In genomic region chr6:136789391-136789971, GRCm38 (mm10) we compare ENCODE assay signal across 14 mouse cellular contexts. TPM values are rescaled to one million over a fixed set of nuclear protein-coding genes. Genes with fewer than 3 reads are reported as not detected.
DNase-seq lines count a peak whose midpoint lies in the region; ATAC-seq and TF ChIP-seq lines count a peak whose summit lies in the region.
"Had no signal": no experiment of that assay in that cellular context is flagged by ENCODE, and none has a peak within 500 bp of the region (broad histone marks: within the 10 kb centered on the region; RNA-seq: fewer than 3 reads in every experiment).

No protein-coding gene starts in this region.

- H3K4me2 ChIP-seq in heart, embryonic 13.5 days = no peak overlapping the region
- H3K4me2 ChIP-seq: hindbrain, embryonic 15.5 days; limb, embryonic 12.5 days; midbrain, embryonic 13.5 days had no signal

- no peak overlapping the region for H3K9ac ChIP-seq in heart, embryonic 13.5 days
- H3K9ac ChIP-seq: hindbrain, embryonic 15.5 days; limb, embryonic 12.5 days; midbrain, embryonic 13.5 days had no signal

- H3K36me3 ChIP-seq in heart, embryonic 13.5 days = no peaks in the 10 kb centered on the region
- H3K36me3 ChIP-seq: forebrain, embryonic 10.5 days; hindbrain, embryonic 15.5 days; limb, embryonic 12.5 days; midbrain, embryonic 13.5 days had no signal

- H3K4me1 ChIP-seq in heart, embryonic 13.5 days = peaks cover 12% of the 10 kb centered on the region

- H3K27ac ChIP-seq in heart, embryonic 13.5 days (replicated peaks) = 0 out of 2 replicates have a peak overlapping the region, but pooled peaks have one; percentile 16
- no peak overlapping the region for H3K27ac ChIP-seq in left cerebral cortex, adult 2 months
- H3K27ac ChIP-seq: forebrain, embryonic 10.5 days; hindbrain, embryonic 15.5 days; limb, embryonic 12.5 days; midbrain, embryonic 13.5 days had no signal

- DNase-seq in gastrocnemius, postnatal 10 days = peak; percentile 54
- DNase-seq in kidney, adult 9 months = peak; percentile 57
- peak; percentile 75 for DNase-seq in lung, postnatal 14 days
- no peak for DNase-seq in thymus, adult 18-20 months
- DNase-seq in spleen, postnatal 10 days (ENCODE audit: low spot score in 2 of 2) = no peak
- no peak for DNase-seq in left cerebral cortex, adult 2 months (ENCODE audit: extremely low spot score in 1 of 2, low spot score in 2 of 2)
- DNase-seq: adrenal gland, postnatal 25 days; thymus, postnatal 4 days had no signal

- intact Hi-C loops in left cerebral cortex, adult 2 months (cut with DNase I) = no loop called here

- 43% methylated on average over 5 of the region's 5 CpGs for WGBS in heart, embryonic 13.5 days

- peak; percentile 33; the same call in 1 of the 2 replicates for ATAC-seq in heart, embryonic 13.5 days (ENCODE audit: extremely low read depth, insufficient number of reproducible peaks, low FRiP score, low TSS enrichment)
- ATAC-seq: midbrain, embryonic 13.5 days had no signal

- H3K27me3 ChIP-seq in heart, embryonic 13.5 days (replicated peaks) = no peaks in the 10 kb centered on the region; the same call in 1 of the 2 replicates
- H3K27me3 ChIP-seq: hindbrain, embryonic 15.5 days; limb, embryonic 12.5 days had no signal

- H3K9me3 ChIP-seq in heart, embryonic 13.5 days = no peaks in the 10 kb centered on the region
- H3K9me3 ChIP-seq: forebrain, embryonic 10.5 days; hindbrain, embryonic 15.5 days; midbrain, embryonic 13.5 days had no signal

- TF ChIP-seq CTCF in left cerebral cortex, adult 2 months (IDR thresholded peaks at IDR 0.05) = no peak

- H3K4me3 ChIP-seq in heart, embryonic 13.5 days = no peak overlapping the region
- no peak overlapping the region for H3K4me3 ChIP-seq in left cerebral cortex, adult 2 months
- H3K4me3 ChIP-seq: forebrain, embryonic 10.5 days; hindbrain, embryonic 15.5 days; limb, embryonic 12.5 days; midbrain, embryonic 13.5 days had no signal

RNA-seq across cellular contexts. Expression of gene Gucy2c, which starts 7.9 kb away (rescaled TPM):
- not detected for total RNA-seq in gastrocnemius, postnatal 10 days (2021)
- 0.04 TPM in 2 replicates for polyA plus RNA-seq in heart, embryonic 13.5 days (2015; fragmentation: Nextera tagmentation; extraction: Ambion mirVana)
- total RNA-seq in left cerebral cortex, adult 2 months (2021) = under 1 TPM; 0.38 to 0.40 TPM
- total RNA-seq: adrenal gland, postnatal 25 days; MEL had no signal
- polyA plus RNA-seq: forebrain, embryonic 10.5 days; limb, embryonic 12.5 days had no signal

RNA-seq across cellular contexts. Expression of gene Hist4h4, which starts 14.7 kb away (rescaled TPM):
- 10 to 100 TPM; 19.9 to 21.8 TPM for total RNA-seq in gastrocnemius, postnatal 10 days (2021)
- 0.11 and 0.34 TPM in 2 replicates for polyA plus RNA-seq in heart, embryonic 13.5 days (2015; fragmentation: Nextera tagmentation; extraction: Ambion mirVana)
- total RNA-seq in left cerebral cortex, adult 2 months (2021) = 10 to 100 TPM in 1 of 2 experiments, 1 to 10 TPM in 1; 8.2 to 10.4 TPM

RNA-seq across cellular contexts. Expression of gene H2afj, which starts 18.6 kb away (rescaled TPM):
- 10 to 100 TPM; 16.3 to 17.6 TPM for total RNA-seq in gastrocnemius, postnatal 10 days (2021)
- 75.2 and 81.2 TPM in 2 replicates for polyA plus RNA-seq in heart, embryonic 13.5 days (2015; fragmentation: Nextera tagmentation; extraction: Ambion mirVana)
- 10 to 100 TPM; 54.7 to 59.1 TPM for total RNA-seq in left cerebral cortex, adult 2 months (2021)

RNA-seq across cellular contexts. Expression of gene BC049715, which starts 37.9 kb away (rescaled TPM):
- under 1 TPM; 0.38 to 0.65 TPM for total RNA-seq in gastrocnemius, postnatal 10 days (2021)
- polyA plus RNA-seq in heart, embryonic 13.5 days (2015; fragmentation: Nextera tagmentation; extraction: Ambion mirVana) = 1.2 and 1.9 TPM in 2 replicates
- total RNA-seq in left cerebral cortex, adult 2 months (2021) = 1 to 10 TPM; 2.4 to 3.9 TPM

RNA-seq across cellular contexts. Expression of gene Wbp11, which starts 38.6 kb away (rescaled TPM):
- total RNA-seq in gastrocnemius, postnatal 10 days (2021) = 10 to 100 TPM; 64.9 to 69.1 TPM
- 70.6 and 71.1 TPM in 2 replicates for polyA plus RNA-seq in heart, embryonic 13.5 days (2015; fragmentation: Nextera tagmentation; extraction: Ambion mirVana)
- total RNA-seq in left cerebral cortex, adult 2 months (2021) = 100 to 1,000 TPM; 114 to 116 TPM

Comparison
In these comparisons a context has a peak if more than half of its experiments do, and no peak if none do; other contexts are left out.
1. DNase-seq: peak in gastrocnemius, postnatal 10 days (single experiment), kidney, adult 9 months (single experiment) and lung, postnatal 14 days (single experiment); none in thymus, adult 18-20 months (0 of 2), spleen, postnatal 10 days (0 of 2) and left cerebral cortex, adult 2 months (0 of 2).